Mouse (Mus musculus) megakaryocyte, embryonic 14.5 days (primary cell): ENCODE results near the gene Inpp5d.

Experiments
- FLI1 ChIP-seq: IDR thresholded peaks from 2 replicates; pipeline ENCODE4 v1.6.1; 2012; ENCODE audit warnings: low read length, inconsistent platforms, mixed read lengths
- GATA1 ChIP-seq: IDR thresholded peaks from 3 replicates; pipeline ENCODE4 v1.6.1; 2012; ENCODE audit warnings: mixed read lengths, low read length, inconsistent platforms, borderline replicate concordance

DNA sequence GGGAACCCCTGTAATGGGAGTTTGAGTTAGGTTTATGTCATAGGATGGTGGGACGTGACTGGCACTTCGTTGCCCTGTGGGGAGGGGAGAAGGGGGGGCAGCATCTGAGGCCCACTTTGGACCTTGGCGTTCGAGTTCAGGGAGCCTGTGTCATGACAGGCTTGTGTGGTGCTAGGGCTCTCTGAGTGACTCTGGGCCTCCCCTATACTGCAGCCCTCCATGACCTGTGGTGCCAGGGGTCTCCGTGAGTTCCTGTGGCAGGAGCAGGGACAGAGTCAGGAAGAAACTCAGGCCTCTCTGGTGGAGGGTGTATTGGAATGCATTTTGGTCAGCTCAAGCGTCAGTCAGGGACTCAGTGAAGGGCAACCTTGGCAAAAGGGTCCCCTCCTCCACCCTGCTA, 581 bp downstream of the Inpp5d start:
- TF ChIP-seq GATA1 (no peak), FLI1 (no peak)
